Mouse (Mus musculus) limb, embryonic 14.5 days (tissue): ENCODE results near the gene Trpc4ap. TPM values are rescaled to one million over a fixed set of nuclear protein-coding genes. Genes with fewer than 3 reads are reported as not detected.

ENCODE experiments used
- ATAC-seq: fragments of 200-750 bp; cut with Nextera tagmentation; 2 replicates; pipeline ENCODE4 v1.8.0; 2017; ENCODE audit warnings: low read depth, moderate number of reproducible peaks, moderate TSS enrichment; ENCODE audit not compliant: low FRiP score
- DNase-seq: peaks from one replicate; pipeline ENCODE4 v3.0.0-alpha.2; 2015; ENCODE audit warnings: low spot score
- H3K27ac ChIP-seq: fragments of 300-500 bp; sonication (generic); replicated peaks from 2 replicates; pipeline ENCODE4 v1.5.1; 2014; ENCODE audit warnings: low read depth, mild to moderate bottlenecking, low read length, moderate library complexity, mixed read lengths
- H3K27me3 ChIP-seq: fragments of 300-500 bp; sonication (generic); 2 replicates; pipeline ENCODE4 v1.6.1; 2014; ENCODE audit warnings: low read length, mixed read lengths; ENCODE audit not compliant: control insufficient read depth, insufficient read depth
- H3K36me3 ChIP-seq: fragments of 300-500 bp; sonication (generic); 2 replicates; pipeline ENCODE4 v1.6.1; 2014; ENCODE audit warnings: mild to moderate bottlenecking, low read length, moderate library complexity, mixed read lengths; ENCODE audit not compliant: control insufficient read depth, insufficient read depth
- H3K4me1 ChIP-seq: fragments of 300-500 bp; sonication (generic); 2 replicates; pipeline ENCODE4 v1.6.1; 2014; ENCODE audit warnings: antibody characterized with exemption, low read length, mixed read lengths; ENCODE audit not compliant: control insufficient read depth, insufficient read depth
- H3K4me2 ChIP-seq: fragments of 300-500 bp; sonication (generic); replicated peaks from 2 replicates; pipeline ENCODE4 v1.6.1; 2014; ENCODE audit warnings: low read depth, mild to moderate bottlenecking, low read length, moderate library complexity; ENCODE audit not compliant: severe bottlenecking
- H3K4me3 ChIP-seq: fragments of 300-500 bp; sonication (generic); replicated peaks from 2 replicates; pipeline ENCODE4 v1.5.1; 2014; ENCODE audit warnings: low read length
- H3K9ac ChIP-seq: fragments of 300-500 bp; sonication (generic); 2 replicates; pipeline ENCODE4 v1.6.1; 2014; ENCODE audit warnings: mild to moderate bottlenecking, low read depth, low read length, moderate library complexity; ENCODE audit not compliant: severe bottlenecking
- H3K9me3 ChIP-seq: fragments of 300-500 bp; sonication (generic); 2 replicates; pipeline ENCODE4 v1.6.1; 2016; ENCODE audit warnings: low read length; ENCODE audit not compliant: control insufficient read depth
- POLR2A ChIP-seq: fragments of 200-500 bp; IDR thresholded peaks from 2 replicates; pipeline ENCODE4 v1.8.0; 2012; ENCODE audit warnings: inconsistent platforms, mild to moderate bottlenecking, moderate library complexity, borderline replicate concordance; ENCODE audit not compliant: insufficient read depth, insufficient read length; ENCODE audit errors: extremely low read depth
- WGBS: fragments of 180-500 bp; shearing (Covaris S2); extraction: QIAGEN DNeasy Blood & Tissue Kit; methylation state at CpG from one replicate; pipeline ENCODE4 v1.1.7; 2014; 5-methylcytosine and 5-hydroxymethylcytosine counted together
- polyA plus RNA-seq, 2 experiments: library from polyadenylated mRNA; depleted of rRNA in 1 of 2; stranded (reverse) in 1 of 2; unstranded in 1 of 2; fragments of >200 nt; fragmentation: Nextera tagmentation in 1 of 2; extraction: Ambion mirVana in 1 of 2; gene quantifications; 2 replicates each; pipeline versions ENCODE4 v1.2.1 to v1.2.3; 2012 to 2014

Gene Trpc4ap
- polyA plus RNA-seq, 2 experiments, result 140 to 166 TPM

- no peak for ATAC-seq
- 76% methylated on average over 4 of the region's 4 CpGs for WGBS
These were observed 952 bp upstream of the Trpc4ap start for GRCm38 (mm10) chr2:155693136-155693535.

GRCm38 (mm10) chr2:155691336-155691722 is 855 bp downstream of the Trpc4ap start:
- DNase-seq (no peak), ATAC-seq (no peak)
- peaks cover 14% of the 10 kb centered on the region for H3K4me1 ChIP-seq
- H3K9ac ChIP-seq, result peak overlapping the region; percentile 97
- H3K36me3 ChIP-seq, result peaks cover 16% of the 10 kb centered on the region
- peak overlapping the region; percentile 61 for H3K4me2 ChIP-seq
- peak overlapping the region; percentile 89; the same call in 1 of the 2 replicates for H3K27ac ChIP-seq
- 4% methylated on average over 8 of the region's 8 CpGs for WGBS
- no peaks in the 10 kb centered on the region for H3K27me3 ChIP-seq
- no peak for TF ChIP-seq POLR2A
- H3K9me3 ChIP-seq, result no peaks in the 10 kb centered on the region
- H3K4me3 ChIP-seq, result peak overlapping the region; percentile 99

More at GRCm38 (mm10) chr2:155693136-155693535, 952 bp upstream of the Trpc4ap start:
- Histone ChIP-seq H3K27ac (no peak overlapping the region), H3K9ac (no peak overlapping the region), H3K27me3 (no peaks in the 10 kb centered on the region), H3K36me3 (0 out of 2 replicates have a peak, but pooled peaks cover 4% of the 10 kb centered on the region), H3K9me3 (no peaks in the 10 kb centered on the region), H3K4me3 (no peak overlapping the region), H3K4me1 (peaks cover 14% of the 10 kb centered on the region), H3K4me2 (no peak overlapping the region)
- DNase-seq, result no peak
- no peak for TF ChIP-seq POLR2A

- peaks cover 14% of the 10 kb centered on the region for H3K4me1 ChIP-seq
- H3K27ac ChIP-seq, result no peak overlapping the region
- no peak overlapping the region for H3K4me3 ChIP-seq
- ATAC-seq (no peak), DNase-seq (no peak)
- H3K4me2 ChIP-seq, result no peak overlapping the region
- no peaks in the 10 kb centered on the region for H3K9me3 ChIP-seq
- no peak for TF ChIP-seq POLR2A
- peaks cover 27% of the 10 kb centered on the region for H3K36me3 ChIP-seq
- no peak overlapping the region for H3K9ac ChIP-seq
- WGBS, result 63% methylated on average over 4 of the region's 4 CpGs
- no peaks in the 10 kb centered on the region for H3K27me3 ChIP-seq
These were observed 3.0 kb downstream of the Trpc4ap start for GRCm38 (mm10) chr2:155689211-155689610.

GRCm38 (mm10) chr2:155687746-155688145 is 4.4 kb downstream of the Trpc4ap start:
- Histone ChIP-seq H3K4me3 (no peak overlapping the region), H3K27me3 (no peaks in the 10 kb centered on the region), H3K36me3 (peaks cover 27% of the 10 kb centered on the region), H3K9ac (no peak overlapping the region), H3K4me1 (peaks cover 14% of the 10 kb centered on the region), H3K9me3 (no peaks in the 10 kb centered on the region), H3K27ac (no peak overlapping the region), H3K4me2 (no peak overlapping the region)
- 98% methylated on average over 11 of the region's 11 CpGs for WGBS
- no peak for TF ChIP-seq POLR2A
- no peak for ATAC-seq
- DNase-seq, result no peak

GRCm38 (mm10) chr2:155686572-155686971 is 5.6 kb downstream of the Trpc4ap start:
- Histone ChIP-seq H3K4me1 (peaks cover 14% of the 10 kb centered on the region), H3K27me3 (no peaks in the 10 kb centered on the region), H3K4me3 (no peak overlapping the region), H3K27ac (no peak overlapping the region), H3K9ac (no peak overlapping the region), H3K4me2 (no peak overlapping the region), H3K36me3 (peaks cover 27% of the 10 kb centered on the region), H3K9me3 (no peaks in the 10 kb centered on the region)
- WGBS, result 87% methylated on average over 5 of the region's 5 CpGs
- DNase-seq (no peak), ATAC-seq (no peak)
- no peak for TF ChIP-seq POLR2A

- no peak overlapping the region for H3K27ac ChIP-seq
- no peaks in the 10 kb centered on the region for H3K27me3 ChIP-seq
- H3K4me1 ChIP-seq, result no peaks in the 10 kb centered on the region; the same call in 1 of the 2 replicates
- no peak overlapping the region for H3K4me3 ChIP-seq
- no peak overlapping the region for H3K4me2 ChIP-seq
- H3K9ac ChIP-seq, result no peak overlapping the region
- H3K36me3 ChIP-seq, result peaks cover 29% of the 10 kb centered on the region
- DNase-seq (no peak), ATAC-seq (no peak)
- H3K9me3 ChIP-seq, result no peaks in the 10 kb centered on the region
- TF ChIP-seq POLR2A, result no peak
- 95% methylated on average over 5 of the region's 5 CpGs for WGBS
These were observed 8.4 kb downstream of the Trpc4ap start for GRCm38 (mm10) chr2:155683821-155684220.
